ENCODE assay signal across 8 mouse cellular contexts in the genomic region with DNA sequence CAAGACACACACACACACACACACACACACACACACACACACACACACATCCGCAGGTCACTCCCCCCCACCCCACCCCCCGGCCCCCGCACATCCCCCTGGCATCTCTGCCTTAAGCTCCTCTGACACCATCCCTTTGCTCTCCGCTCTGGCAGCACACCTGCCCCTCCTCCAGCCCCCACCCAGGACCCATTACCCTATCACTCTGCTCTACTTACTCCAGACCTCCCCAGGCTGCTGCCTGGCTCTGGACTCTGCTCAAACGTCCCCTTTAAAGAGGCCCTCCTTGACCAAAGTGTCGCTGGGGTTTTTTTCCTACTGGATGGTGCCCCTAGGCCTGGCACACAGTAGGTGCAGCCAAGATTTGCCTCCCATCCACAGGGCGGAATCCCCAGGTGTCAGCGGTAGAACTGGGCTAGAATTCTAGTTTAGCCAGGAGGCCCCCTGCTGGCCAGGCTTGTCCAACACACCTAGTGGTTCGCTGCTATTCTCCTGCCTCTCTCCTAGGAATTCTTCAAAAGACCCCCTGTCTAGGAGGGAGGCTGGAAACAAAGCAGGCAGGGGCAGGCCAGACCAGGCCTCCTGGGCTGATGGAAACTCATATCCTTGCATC. TPM values are rescaled to one million over a fixed set of nuclear protein-coding genes. Genes with fewer than 3 reads are reported as not detected.
DNase-seq lines count a peak whose midpoint lies in the region; ATAC-seq and TF ChIP-seq lines count a peak whose summit lies in the region.

No protein-coding gene starts in this region.

- 17% methylated on average over 9 of the region's 9 CpGs for WGBS in kidney, embryonic 15.5 days
- 10% methylated on average over 8 of the region's 9 CpGs for WGBS in lung, postnatal 0 days

- no peak overlapping the region for H3K9ac ChIP-seq in kidney, embryonic 15.5 days
- H3K9ac ChIP-seq in lung, postnatal 0 days (replicated peaks; ENCODE audit: low read depth) = no peak overlapping the region

- no peaks in the 10 kb centered on the region for H3K27me3 ChIP-seq in kidney, embryonic 15.5 days
- no peaks in the 10 kb centered on the region for H3K27me3 ChIP-seq in lung, postnatal 0 days (replicated peaks; ENCODE audit: insufficient read depth, low read length)

- H3K27ac ChIP-seq in kidney, embryonic 15.5 days = peak overlapping the region; percentile 92; the same call in 1 of the 2 replicates
- H3K27ac ChIP-seq in lung, postnatal 0 days (ENCODE audit: low read length) = no peak overlapping the region

- TF ChIP-seq EP300 in lung, postnatal 0 days (IDR thresholded peaks at IDR 0.05) = no peak

- no peak overlapping the region for H3K4me3 ChIP-seq in kidney, embryonic 15.5 days (replicated peaks)
- H3K4me3 ChIP-seq in lung, postnatal 0 days (ENCODE audit: low read depth, low read length) = no peak overlapping the region

- ATAC-seq in common myeloid progenitor, adult 5-6 weeks (replicated peaks; ENCODE audit: low read depth, poor library complexity, severe bottlenecking) = 0 out of 2 replicates have a peak, but pooled peaks have one; percentile 30
- ATAC-seq in kidney, embryonic 15.5 days (replicated peaks; ENCODE audit: low FRiP score) = peak; percentile 31; the same call in 1 of the 2 replicates
- ATAC-seq in lung, postnatal 0 days = peak; percentile 14; the same call in 1 of the 2 replicates

- H3K36me3 ChIP-seq in kidney, embryonic 15.5 days = no peaks in the 10 kb centered on the region
- H3K36me3 ChIP-seq in lung, postnatal 0 days (ENCODE audit: insufficient read depth, low read length) = no peaks in the 10 kb centered on the region

- peak; percentile 87 for TF ChIP-seq CTCF in lung, postnatal 0 days (IDR thresholded peaks at IDR 0.05)

- DNase-seq in adrenal gland, adult (ENCODE audit: inconsistent age in 2 of 2, low spot score in 1 of 2) = peak; percentile 73 to 91
- DNase-seq in adrenal gland, postnatal 4 days (ENCODE audit: low spot score in 2 of 2) = no peak
- DNase-seq in T-cell, adult 2 months (ENCODE audit: low spot score) = peak; percentile 34
- peak; percentile 60 for DNase-seq in gastrocnemius, postnatal 25 days
- peak; percentile 61 for DNase-seq in lung, postnatal 0 days (ENCODE audit: low spot score)
- DNase-seq in retina, postnatal 7 days (ENCODE audit: low read depth, low spot score) = peak; percentile 56

- H3K4me1 ChIP-seq in kidney, embryonic 15.5 days = peaks cover 53% of the 10 kb centered on the region
- peaks cover 10% of the 10 kb centered on the region for H3K4me1 ChIP-seq in lung, postnatal 0 days (ENCODE audit: insufficient read depth, low read depth, low read length)

- H3K4me2 ChIP-seq in kidney, embryonic 15.5 days = peak overlapping the region; percentile 41
- H3K4me2 ChIP-seq in lung, postnatal 0 days (replicated peaks; ENCODE audit: low read depth, low read length) = peak overlapping the region; percentile 25; the same call in 1 of the 2 replicates

- H3K9me3 ChIP-seq in kidney, embryonic 15.5 days (replicated peaks) = no peaks in the 10 kb centered on the region
- H3K9me3 ChIP-seq in lung, postnatal 0 days (ENCODE audit: low read length) = no peaks in the 10 kb centered on the region

RNA-seq across cellular contexts. Expression of gene Plxnd1, which starts 12.9 kb away (rescaled TPM):
- 100 to 1,000 TPM; 237 to 271 TPM for total RNA-seq in adrenal gland, postnatal 4 days (2021)
- 8.5 and 14.2 TPM in 2 replicates for total RNA-seq in common myeloid progenitor, adult 5-6 weeks (2017)
- total RNA-seq in gastrocnemius, postnatal 25 days (2021) = 10 to 100 TPM; 25.7 TPM
- 47.3 and 52.7 TPM in 2 replicates for polyA plus RNA-seq in kidney, embryonic 15.5 days (2015; fragmentation: Nextera tagmentation; extraction: Ambion mirVana)
- 26.9 and 33.4 TPM in 2 replicates for polyA plus RNA-seq in lung, postnatal 0 days (2015; fragmentation: Nextera tagmentation; extraction: Ambion mirVana)

Comparison
In these comparisons a context has a peak if more than half of its experiments do, and no peak if none do; other contexts are left out.
1. DNase-seq: peak in adrenal gland, adult (2 of 2), T-cell, adult 2 months (single experiment), gastrocnemius, postnatal 25 days (single experiment), lung, postnatal 0 days (single experiment) and retina, postnatal 7 days (single experiment); none in adrenal gland, postnatal 4 days (0 of 2).
2. RNA of gene Plxnd1, which starts 12.9 kb away (total RNA-seq): 237 to 271 TPM in adrenal gland, postnatal 4 days; 25.7 TPM in gastrocnemius, postnatal 25 days and 8.5 to 14.2 TPM in common myeloid progenitor, adult 5-6 weeks; every median in the first group is over 4 times any median in the second.
3. Peak in every context shown above with its lines, with median percentiles within 50 percentile points of each other: ATAC-seq.